Mouse (Mus musculus): ENCODE measurements around the gene AA986860. TPM values are rescaled to one million over a fixed set of nuclear protein-coding genes. Genes with fewer than 3 reads are reported as not detected.

Gene AA986860
- total RNA-seq, 2 experiments from 2014 or later: 1.6 TPM

DNA sequence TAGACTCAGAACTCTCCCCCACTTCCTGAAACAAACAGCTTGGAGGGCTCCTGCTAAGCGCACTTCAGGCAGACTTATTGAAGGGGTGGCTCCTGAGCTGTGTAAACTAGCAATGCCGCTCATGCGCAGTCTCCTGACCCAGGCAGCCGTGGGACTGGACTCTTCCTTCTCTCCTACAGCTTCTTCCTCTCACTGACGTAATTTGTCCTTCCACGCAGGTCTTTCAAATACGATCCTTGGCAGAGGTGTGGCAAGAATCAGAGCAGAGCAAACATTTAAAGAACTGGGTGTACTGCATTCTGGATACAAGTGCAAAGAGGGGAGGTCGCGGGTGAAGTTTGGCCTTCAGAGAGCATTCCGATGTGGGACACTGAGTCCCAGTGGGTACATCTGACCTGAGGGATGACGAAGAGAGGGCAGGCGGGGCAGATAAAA is 32.3 kb downstream of the AA986860 start:
- no peak for DNase-seq (ENCODE audit: low spot score in 2 of 2)
- intact Hi-C loops (cut with DNase I): no loop called here

DNA sequence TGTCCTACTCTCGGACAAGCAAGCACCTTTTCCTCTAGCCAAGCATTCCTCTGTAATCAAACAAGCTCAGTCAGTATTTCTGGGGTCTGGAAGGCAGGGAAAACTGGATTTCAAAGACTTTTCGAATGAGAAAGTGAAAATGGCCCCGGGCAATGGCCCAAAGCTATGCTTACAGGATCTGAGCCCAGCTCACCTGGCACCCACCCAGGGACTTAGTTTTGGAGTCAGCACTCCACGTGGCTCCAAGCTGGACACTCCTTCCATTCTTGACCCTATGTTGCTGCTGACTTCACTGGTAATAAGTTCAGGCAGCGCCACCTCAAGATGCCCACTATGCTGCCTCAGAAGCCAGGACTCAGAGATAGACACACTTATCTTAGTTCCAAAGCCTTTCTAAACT is 35.3 kb downstream of the AA986860 start:
- intact Hi-C loops (cut with DNase I): no loop called here
- no peak for DNase-seq (ENCODE audit: low spot score in 2 of 2)

DNA sequence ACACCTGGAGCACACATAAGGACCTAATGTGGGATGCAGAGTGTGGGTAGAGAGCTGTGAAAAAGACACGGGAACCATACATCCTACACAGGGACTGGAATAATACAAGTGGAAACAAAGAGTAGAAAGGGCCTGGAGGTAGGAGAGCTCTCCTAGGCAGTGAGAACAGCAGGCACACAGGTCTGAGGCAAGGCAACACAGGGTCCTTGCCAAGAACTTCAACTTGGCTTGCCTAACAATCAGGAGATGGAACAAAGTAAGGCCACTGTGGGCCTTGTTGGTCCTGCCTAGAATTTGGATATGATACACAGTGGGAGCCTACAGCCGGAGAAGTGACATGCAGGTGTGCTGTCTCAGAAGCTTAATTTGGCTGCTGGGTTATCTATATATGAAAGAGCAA is 38.1 kb downstream of the AA986860 start:
- no peak for DNase-seq (ENCODE audit: low spot score in 2 of 2)
- intact Hi-C loops (cut with DNase I): no loop called here

DNA sequence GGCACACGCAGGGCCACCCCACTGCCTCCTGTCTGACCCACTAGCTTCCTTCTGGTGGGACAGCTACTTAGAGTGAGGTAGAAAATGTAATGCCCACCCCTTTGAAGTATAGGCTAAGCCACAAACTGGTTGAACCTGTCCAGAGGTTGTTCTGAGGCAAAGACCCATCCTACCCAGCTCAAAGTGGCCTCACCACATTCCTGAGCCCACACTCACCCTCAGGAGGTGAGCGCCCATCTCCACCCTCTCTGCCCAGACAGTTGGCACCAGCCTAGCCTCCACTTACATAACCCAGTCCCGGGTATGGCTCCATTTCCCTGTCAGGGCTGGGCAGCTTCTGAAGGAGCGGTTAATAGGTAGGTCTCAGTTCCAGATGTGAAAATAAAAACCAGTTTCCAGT is 38.7 kb downstream of the AA986860 start:
- DNase-seq (ENCODE audit: low spot score in 2 of 2): no peak
- intact Hi-C loops (cut with DNase I): no loop called here

DNA sequence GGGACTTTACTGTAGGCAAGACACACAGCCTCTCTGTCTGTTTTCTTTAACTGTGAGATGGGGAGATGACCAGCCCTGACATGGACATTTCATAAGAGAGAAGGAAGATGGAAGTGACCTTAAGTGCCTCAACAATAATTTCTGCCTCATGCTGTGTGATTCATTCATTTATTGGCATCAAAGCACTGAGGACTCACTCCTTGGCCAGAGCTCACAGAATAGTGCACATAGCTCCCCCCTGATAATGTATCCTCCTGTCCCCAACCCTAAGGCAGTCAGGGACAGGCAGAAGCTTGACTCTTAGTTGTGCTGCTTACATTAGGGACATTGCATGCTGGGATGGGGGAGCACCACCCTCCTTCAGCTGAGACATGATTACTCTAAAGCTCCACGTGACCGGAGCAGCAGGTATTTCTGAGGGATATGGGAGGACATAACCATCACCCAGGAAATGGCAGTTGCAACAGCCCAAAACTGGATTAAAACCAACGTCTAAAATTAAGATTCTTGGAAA is 39.3 kb downstream of the AA986860 start:
- no peak for DNase-seq (ENCODE audit: low spot score in 2 of 2)
- intact Hi-C loops (cut with DNase I): no loop called here

DNA sequence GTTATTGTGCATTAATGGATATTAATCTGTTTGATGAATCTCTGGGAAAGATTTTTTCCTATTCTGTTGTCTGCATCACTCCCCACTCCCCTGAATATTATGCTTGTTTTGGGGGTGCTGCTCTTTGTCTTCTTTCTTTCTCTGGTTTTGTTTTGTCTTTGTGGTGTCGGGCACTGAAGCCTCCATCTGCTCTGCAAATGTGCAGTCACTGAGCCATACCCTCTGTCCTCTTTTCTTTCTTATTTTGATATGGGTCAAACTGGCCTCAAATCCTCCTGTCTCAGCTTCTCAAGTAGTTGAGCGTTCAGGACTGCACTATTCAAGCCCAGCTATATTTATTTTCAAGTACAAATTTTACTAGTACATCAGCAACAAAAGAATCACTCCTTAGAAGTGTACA is 43.5 kb downstream of the AA986860 start:
- no peak for DNase-seq (ENCODE audit: low spot score in 2 of 2)
- intact Hi-C loops (cut with DNase I): no loop called here

DNA sequence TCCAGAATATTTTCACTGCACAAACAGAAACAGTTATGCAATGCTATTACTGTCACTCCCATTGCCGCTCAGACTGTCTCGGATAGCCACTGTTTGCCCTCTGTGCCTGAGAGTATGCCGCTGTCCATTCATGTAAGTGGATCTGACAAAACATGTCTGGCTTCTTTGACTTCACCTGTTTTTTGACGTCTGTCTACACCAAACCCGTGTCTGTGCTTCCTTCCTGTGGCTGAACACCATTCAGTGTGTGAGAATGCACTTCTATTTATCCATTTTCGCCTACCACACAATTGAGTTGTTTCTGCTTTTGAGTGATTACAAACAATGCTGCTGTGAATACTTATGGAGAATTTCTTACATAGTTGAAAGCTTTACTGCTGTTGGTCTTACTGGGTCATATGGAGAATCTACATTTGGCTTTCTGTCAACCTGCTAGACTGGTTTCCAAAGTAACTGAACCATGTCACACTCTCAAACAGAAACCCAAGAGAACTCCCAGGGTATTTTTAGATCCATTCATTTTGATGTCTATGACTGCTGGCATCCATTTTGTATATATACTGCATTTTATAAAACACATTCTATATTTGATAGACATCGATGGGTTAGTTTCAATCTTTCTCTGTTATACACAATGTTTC is 44.0 kb downstream of the AA986860 start:
- intact Hi-C loops (cut with DNase I): no loop called here
- DNase-seq (ENCODE audit: low spot score in 2 of 2): peak in 1 of 2 experiments; percentile 49

DNA sequence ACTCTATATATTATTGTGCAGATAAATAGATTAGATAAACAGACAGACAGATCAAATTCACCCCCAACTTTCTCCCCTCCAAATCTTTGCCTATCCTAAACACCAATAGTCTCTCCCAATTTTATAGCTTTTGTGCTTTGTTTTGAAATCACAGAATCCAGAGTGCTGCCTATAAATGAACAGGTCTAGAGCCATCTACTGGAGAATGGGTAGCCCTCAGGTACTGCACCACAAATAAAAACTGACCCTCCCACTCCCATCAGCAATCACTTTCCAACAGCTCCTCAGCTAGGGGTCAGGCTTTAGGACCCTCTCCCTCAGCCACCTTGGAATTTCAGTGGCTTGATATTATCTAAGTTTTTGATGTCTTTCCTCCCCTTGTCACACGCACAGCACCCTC is 44.9 kb downstream of the AA986860 start:
- intact Hi-C loops (cut with DNase I): no loop called here
- no peak for DNase-seq (ENCODE audit: low spot score in 2 of 2)

DNA sequence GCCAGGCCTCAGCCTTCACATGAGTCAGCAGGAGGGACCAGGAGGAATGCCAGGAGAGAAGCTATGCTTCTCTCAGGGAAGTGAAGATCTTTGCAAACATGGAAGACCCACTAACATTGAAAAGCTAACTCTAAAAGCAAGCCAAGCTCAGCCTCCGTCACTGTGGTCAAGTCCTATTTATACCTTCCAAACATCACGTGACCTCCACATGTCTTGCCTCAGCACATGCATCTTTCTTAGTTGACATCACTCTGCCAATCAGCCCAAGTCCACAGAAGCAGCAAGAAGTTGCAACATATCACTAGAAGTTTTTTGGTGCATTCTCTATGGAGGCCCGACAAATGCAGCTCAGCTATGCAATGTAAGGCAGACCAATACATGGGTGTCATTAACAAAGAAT is 48.1 kb downstream of the AA986860 start:
- intact Hi-C loops (cut with DNase I): loop anchor here (5.0 to 10.0 kb wide), 2 partner anchors 88 to 235 kb away; no protein-coding TSS in a partner anchor
- no peak for DNase-seq (ENCODE audit: low spot score in 2 of 2)

DNA sequence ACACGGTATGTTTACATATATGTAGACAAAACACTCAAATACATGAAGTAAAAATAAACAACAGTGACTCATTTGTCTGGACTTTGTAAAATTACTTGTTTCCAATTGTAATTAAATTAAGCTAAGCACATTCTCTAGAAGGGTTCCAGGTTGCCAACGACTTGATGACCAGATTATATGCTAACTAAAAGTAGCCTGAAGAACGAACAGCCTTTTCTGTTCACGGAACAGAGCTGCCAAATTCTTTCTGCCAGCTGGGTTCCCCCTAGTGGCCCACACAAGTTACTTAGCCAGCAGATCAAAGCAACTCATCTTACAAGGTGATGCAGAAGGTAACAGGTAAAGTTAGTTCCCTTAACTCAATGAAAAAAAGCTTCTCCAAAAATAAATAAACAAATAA is 52.3 kb downstream of the AA986860 start:
- peak; percentile 29 to 34 for DNase-seq (ENCODE audit: low spot score in 2 of 2)
- intact Hi-C loops (cut with DNase I): loop anchor here (2.0 to 10.0 kb wide), 3 partner anchors 67 to 239 kb away; partner anchors contain the start of gene Yod1

DNA sequence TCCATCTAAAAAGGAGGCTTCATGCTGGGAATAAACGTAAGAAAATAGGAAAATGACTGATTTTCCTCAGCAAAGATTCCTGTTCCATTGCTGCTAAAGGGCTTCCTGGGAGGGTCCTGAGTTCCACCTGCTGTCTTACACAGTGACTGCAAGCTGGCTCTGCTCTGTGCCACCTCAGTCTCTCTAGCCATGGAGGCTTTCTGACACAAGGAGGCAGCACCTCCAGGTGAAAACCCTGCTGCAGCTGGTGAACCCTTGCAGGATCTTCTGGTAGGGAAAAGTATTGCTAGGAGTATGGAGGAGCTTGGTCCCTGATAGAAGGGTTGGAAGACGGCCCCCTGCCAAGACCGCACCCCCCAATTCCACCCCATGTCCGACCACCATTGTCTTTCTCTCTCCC is 55.2 kb downstream of the AA986860 start:
- DNase-seq (ENCODE audit: low spot score in 2 of 2): no peak
- intact Hi-C loops (cut with DNase I): loop anchor here (5.0 to 10.0 kb wide), 2 partner anchors 242 to 270 kb away; no protein-coding TSS in a partner anchor

DNA sequence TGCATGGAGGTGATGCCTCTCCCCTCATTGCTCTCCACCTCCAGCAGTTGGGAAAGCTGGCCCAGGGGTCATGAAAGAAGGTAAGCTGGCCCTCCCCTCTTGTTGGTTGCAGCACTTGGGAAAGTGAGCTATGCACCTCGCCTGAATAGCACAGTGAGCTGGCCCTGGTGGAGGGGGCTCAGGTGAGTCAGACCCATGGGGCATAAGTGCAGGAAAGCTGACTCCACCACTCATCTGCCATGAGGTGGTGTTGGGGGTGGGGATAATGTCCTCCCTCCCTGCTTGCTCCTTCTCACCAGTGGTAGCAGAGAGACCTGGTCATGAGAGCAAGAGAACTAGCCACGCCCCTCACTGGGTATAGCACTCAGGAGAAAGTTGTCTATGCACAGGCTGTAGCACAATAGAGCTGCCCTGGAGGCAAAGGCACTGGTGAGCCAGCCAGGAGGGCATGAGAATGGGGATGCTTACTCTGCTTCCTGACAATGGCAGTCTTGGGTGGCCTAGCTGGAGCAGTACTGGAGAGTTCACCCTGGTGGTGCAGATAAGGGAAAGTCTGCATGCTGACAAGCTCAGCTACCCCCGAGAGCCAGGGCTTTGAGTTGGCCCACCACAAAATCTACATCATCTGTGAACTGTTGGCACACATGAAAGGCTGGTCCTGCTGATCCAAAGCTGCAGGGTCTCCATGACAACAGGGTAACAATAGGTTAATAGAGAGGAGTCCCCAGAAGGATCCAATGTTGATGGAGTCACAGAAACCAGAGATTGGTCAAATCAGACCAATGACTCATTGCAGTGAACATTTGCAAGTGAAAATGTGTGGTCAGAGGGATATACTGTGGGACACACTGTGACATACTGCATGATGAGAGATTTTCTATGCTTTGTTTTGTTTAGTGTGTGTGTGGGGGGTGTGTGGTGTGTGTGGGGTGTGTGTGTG is 58.0 kb downstream of the AA986860 start:
- no peak for DNase-seq (ENCODE audit: low spot score in 2 of 2)
- intact Hi-C loops (cut with DNase I): loop anchor here (5.0 to 10.0 kb wide), 2 partner anchors 245 to 268 kb away; no protein-coding TSS in a partner anchor

Other genes starting within 250 kb of the AA986860 start
- gene Zp3r, start 102.4 kb upstream of the AA986860 start, total RNA-seq (2021): not detected
- not detected for gene C4bp, start 70.3 kb upstream of the AA986860 start, total RNA-seq (2021)
- under 1 TPM in 1 of 2 experiments, not detected in 1; 0.62 TPM for gene Gm29427, start 16.2 kb upstream of the AA986860 start, total RNA-seq (2021)
- gene Yod1, start 14.6 kb upstream of the AA986860 start, total RNA-seq (2021): 10 to 100 TPM; 12.9 to 13.6 TPM
- gene Pfkfb2, start 2.7 kb upstream of the AA986860 start, total RNA-seq (2021): 10 to 100 TPM; 40.1 to 41.9 TPM
- gene Fcamr, start 68.9 kb downstream of the AA986860 start, total RNA-seq (2021): not detected
- under 1 TPM; 0.08 to 0.09 TPM for gene Pigr, start 94.7 kb downstream of the AA986860 start, total RNA-seq (2021)
- gene Fcmr, start 133.7 kb downstream of the AA986860 start, total RNA-seq (2021): under 1 TPM in 1 of 2 experiments, not detected in 1; 0.33 TPM
- gene Il24, start 155.5 kb downstream of the AA986860 start, total RNA-seq (2021): not detected
- gene Il20, start 179.5 kb downstream of the AA986860 start, total RNA-seq (2021): not detected
- not detected for gene Il19, start 208.1 kb downstream of the AA986860 start, total RNA-seq (2021)